Mouse (Mus musculus) cerebellum, postnatal 25 days (tissue): Measurements from ENCODE around the gene Xylt1.
A peak's percentile ranks its signal among the peaks of the same experiment; 100 is the strongest.

ENCODE experiments used
- DNase-seq, 2 experiments: peaks; one replicate each; pipeline ENCODE4 v3.0.0; 2021; ENCODE audit warnings: mixed read lengths in 2 of 2

Gene Xylt1

DNA sequence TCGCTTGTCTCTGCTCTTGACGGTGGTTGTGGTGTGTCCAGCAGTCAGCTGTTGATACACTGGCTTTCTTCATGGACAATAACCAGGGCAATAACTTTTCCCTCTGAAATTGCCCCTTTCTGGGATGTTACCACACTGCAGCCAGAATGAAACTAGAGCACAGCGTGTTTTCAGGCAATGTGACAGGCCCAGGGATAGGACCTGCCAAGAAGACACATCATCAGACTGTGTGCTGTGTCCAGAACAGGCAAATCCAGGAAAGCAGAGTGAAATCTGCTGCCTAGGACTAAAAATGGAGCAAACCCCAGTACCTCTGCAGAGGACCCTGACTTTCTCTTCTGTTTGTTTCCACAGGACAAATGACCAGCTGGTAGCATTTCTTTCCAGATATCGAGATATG is 240.8 kb downstream of the Xylt1 start:
- peak in 1 of 2 experiments; percentile 11 for DNase-seq

DNA sequence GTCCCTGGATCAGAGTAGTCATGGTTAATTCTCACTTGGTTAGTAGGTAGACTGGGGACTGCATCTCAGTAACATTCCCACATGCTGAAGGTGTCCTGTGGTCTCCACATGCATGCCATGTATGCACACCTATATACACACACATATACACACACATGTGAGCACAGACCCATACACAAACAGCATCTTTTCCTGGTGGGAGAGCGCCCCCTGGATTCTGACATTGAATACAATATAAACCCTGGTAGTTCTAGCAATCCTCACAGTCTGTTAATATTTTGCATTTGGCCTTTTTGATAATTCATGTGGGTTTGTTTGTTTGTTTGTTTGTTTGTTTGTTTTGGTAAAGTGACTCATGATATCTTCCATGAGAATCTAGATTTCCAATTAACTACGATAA is 242.0 kb downstream of the Xylt1 start:
- peak in 1 of 2 experiments; percentile 25 for DNase-seq

DNA sequence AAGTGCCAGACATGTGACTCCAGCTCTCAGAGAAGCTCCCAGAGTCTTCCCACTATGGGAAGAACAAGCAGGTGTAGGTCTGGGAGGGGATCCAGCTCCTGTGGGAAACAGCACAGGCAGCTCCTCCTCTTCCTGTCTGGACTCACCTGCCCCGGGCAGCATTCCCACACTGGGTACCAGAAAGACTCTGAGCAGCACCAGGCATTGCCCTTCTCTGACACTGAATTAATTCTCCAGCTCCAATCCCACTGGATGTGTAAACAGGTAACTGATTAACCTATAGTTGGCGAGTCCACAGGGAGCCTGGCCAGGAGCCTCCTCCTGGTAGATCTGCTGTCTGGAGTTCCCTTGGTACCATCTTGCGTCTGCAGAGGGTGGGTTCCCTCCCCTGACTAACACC is 248.0 kb downstream of the Xylt1 start:
- peak; percentile 16 to 36 for DNase-seq

DNA sequence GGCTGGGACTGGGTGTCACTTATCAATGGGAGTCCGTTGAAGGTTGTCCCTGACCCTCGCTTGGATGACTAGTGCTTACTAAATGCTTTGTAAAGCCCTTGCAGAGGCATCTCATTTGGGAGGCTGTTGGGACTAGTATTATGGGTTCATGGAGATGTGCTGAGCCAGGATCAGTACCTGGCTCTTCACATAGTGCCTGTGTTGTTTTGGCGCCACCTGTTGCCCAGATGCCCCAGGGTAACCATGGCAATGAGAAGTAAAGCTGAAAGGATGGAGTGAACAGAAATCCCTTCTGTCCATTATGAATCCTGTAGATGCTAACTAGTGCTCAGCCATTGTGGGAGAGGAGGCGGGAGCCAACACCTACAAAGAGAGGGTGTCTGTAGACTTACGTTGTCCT is 249.9 kb downstream of the Xylt1 start:
- DNase-seq = peak in 1 of 2 experiments; percentile 15

DNA sequence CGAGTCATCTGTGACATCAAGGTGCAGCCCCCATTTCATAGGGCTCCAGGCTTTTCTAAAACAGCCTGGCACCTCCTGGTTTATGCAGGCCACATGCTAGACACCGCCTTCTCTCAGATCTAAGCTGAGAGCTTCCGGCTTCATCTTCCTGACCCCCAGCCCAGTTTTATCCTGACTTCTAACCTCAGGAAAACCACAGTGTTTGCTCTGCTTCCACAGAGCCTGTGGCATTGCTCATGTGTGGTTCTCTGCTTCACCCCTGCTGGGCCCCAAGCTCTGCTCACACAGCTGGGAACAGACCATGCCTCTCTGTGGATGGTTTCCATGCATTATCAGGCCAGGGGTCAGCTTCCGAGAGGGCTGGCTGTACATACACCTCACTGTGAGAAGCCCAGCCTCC is 254.8 kb downstream of the Xylt1 start:
- DNase-seq = no peak

DNA sequence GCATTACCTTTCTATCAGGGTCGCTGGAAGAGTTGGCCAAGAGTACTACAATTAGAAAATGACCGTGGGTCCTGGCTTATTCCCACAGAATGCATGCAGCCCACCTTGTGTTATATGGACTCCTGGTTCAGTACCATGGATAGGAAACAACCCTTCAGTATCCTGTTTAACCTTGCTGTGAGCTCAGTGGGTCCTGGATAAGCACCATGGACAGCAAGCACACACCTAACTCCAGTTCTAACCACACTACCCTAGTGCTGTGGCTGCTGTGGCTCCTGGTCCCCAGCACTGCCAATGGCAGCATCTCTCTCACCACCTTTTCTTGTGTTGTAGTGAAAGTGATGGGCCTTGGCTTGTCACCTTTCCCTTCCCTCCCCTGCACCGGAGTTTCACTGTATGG is 255.9 kb downstream of the Xylt1 start:
- DNase-seq = no peak

DNA sequence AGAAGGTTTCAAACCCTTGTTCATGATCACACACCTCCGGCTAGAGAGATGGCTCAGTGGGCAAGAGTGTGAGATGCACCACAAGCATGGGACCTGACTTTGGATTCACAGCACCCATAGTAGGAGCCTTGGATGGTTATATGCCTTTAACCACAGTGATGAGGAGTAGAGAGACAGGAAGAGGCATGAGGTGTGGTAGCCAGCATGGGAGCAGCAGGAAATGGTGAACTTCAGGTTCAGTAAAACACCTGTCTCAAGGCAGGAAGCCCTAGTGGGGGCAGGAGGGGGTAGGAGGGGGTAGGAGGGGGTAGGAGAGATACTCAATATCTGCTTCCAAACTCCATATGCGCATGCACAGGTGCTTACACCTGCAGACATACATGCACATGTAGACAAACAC is 257.2 kb downstream of the Xylt1 start:
- no peak for DNase-seq

DNA sequence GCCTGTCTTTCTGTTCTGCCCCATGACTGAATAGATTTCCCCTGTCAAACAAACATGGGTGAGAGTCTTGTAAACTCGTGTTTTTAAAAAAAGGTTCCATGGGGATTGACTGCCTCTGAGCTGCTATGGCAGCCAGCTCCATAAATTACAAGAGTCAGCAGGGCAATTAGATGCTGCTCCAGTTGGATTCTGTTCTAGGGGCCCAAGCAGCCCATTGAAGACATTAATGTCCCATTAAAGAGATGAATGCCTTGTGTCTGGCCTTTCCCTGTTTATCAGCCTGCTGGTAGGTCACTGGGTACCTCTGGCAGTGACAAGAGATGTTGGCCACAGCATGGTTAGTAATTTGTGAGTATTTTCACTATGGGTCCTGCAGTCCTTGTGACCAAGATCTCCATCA is 271.9 kb downstream of the Xylt1 start:
- DNase-seq = no peak

DNA sequence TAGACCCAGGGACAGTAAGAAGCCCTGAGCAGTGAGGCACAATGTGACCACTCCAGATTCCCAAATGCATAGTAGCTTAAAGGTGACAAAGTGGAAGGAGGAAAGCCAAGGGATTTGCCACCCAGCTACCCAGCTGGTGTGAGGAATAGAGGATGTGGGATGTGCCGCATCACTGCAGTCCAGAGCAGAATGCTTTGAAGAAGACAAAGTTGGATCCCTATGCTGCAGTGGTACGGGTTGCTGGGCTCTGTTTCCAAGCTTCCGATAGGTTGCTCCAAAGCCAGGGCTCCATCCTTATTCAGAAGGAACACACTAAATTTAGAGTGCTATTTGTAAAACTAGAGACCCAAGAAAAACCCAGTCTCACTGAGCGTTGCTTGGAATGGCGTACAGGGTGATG is 275.0 kb downstream of the Xylt1 start:
- DNase-seq = no peak

DNA sequence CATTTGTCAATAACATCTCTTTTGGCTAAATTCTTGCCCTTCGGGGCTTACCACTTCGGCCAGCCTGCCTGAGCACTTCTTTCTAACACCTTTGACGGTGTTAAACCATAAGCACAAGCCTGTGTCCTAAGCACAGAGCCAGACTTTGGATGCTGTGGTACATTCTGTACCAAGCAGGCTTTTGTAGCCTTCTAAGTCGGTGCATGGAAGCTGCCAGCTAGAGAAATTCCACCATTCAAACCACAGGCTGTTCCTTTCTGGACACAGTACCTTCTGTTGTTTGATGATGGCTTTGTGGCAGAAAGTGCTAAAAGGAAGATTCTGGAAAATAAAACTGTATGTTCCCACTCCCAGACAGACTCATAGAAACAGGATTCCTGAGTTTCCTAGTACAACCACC is 277.4 kb downstream of the Xylt1 start:
- DNase-seq = no peak

DNA sequence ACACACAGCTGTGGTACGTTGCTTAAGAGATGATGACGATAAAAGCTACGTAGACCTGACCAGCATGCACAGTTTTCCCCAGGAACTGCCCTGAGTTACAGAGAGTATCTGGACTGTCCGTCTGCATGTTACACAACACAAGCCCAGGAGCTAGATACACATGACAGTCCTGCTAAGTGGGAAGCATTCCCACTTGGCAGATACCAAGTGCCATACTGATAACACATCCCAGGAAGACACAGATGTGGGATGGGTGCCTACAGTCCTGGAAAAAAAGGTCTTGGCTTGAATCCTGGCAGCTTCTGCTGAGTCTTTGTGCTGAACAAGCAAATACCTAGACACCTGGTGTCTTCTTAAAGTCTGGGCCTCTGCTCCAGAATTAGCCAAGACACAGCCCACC is 278.0 kb downstream of the Xylt1 start:
- DNase-seq = peak in 1 of 2 experiments; percentile 15

DNA sequence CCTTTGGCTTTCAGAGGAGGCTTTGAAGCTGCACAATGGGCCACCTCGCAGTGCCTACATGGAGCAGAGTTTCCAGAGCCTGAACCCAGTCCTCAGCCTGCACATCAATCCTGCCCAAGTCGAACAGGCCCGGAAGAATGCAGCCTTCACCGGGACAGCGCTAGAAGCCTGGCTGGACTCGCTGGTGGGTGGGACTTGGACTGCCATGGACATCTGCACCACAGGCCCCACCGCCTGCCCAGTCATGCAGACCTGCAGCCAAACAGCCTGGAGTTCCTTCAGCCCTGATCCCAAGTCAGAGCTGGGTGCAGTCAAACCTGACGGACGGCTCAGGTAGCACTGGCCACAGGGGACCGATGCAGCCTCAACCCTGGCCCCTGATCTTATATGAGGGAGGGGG is 286.5 kb downstream of the Xylt1 start:
- DNase-seq = peak; percentile 17 to 40

DNA sequence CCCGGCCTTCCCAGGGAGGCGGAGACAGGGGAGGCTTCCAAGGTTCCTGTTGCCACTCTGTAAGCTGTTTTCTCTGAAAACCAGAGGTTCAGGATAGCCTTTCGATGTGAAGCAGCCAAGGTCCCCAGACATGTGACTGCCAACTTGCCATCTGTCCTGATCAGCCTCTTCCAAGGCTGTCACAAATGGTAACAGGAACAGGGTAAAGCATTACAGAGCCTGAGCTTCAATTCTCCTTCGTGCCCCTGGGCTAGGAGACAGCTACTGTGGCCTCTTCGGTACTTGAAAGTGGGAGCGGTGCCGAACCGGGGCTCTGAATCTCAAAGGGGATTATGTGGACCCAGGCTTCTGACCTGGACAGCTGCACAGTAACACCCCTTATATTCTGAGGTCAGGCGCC is 287.4 kb downstream of the Xylt1 start:
- no peak for DNase-seq

DNA sequence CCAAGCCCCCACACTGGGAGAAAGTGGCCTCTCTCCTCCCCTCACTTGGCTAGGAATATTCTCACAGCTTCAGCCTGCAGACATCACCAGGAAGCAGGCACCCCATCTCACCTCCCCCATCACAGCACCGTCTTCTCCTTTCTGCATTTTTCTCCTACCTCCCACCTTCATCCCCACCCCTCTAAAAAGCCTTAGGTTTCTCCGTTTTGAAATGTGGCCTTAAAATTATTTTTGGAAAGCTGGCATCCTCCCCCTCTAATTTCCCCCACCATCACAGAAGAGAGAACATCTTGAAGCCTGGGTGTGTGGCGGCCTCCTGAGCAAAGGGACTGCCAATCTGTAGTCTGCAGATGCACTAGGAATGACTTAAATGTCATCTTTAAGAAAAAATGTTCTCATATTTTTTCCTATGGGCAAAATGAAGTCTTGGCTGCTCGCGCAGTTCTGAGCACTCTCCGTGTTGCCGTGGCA is 291.4 kb downstream of the Xylt1 start:
- no peak for DNase-seq

DNA sequence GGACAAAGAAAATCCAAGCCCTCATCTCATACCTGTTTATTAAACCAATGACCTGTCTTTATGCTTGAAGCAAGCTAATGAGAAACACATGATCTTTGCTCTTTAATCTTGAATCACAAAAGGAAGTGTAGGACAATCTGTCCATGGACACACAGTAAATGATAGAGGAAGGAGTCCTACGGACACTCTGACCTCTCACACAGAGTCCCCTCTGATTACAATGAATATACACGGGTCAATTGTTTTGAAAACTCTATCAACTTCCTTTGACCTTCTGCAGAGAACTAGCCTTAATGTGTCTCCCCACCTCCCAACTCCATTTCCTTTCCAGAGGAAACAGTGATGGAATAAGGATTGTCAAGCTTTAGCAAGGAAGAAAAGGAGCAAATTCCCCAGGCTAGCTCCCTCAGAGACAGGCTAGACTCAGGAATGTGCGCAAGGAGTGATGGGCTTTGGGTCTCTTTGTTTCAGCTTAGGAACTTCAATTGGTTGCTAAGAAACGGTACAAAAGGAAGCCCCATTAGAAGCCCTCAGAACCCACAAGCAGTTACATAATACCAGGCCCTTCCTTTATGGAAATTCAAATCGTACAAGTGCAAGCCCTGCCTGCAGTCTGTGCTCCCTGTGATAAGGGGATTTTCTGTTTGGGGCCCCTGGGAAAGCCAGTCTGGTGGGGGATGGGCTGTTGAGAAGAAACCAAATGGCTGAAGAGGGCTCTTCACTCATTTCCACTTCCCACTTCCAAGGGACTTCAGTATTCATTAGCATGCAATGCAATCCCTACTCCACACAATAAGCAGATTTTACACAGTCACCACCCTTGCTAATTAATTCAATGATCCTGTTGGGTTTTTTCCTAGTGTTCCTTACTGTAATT is 305.6 kb downstream of the Xylt1 start:
- DNase-seq = no peak

DNA sequence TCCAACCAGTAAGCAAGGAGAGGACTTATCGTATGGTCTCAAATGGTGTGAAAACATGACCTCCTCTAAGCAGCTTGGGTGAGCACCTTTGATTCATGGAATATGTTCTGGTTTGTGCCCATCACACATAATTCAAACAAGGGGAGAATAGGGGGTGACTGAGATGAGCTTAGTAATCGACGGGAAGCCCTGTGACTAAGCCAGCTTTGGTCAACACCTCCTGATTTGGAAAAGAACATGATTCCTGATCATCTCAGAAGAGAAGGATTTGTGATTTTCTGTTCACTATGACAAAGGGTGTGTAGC is 306.2 kb downstream of the Xylt1 start:
- no peak for DNase-seq

DNA sequence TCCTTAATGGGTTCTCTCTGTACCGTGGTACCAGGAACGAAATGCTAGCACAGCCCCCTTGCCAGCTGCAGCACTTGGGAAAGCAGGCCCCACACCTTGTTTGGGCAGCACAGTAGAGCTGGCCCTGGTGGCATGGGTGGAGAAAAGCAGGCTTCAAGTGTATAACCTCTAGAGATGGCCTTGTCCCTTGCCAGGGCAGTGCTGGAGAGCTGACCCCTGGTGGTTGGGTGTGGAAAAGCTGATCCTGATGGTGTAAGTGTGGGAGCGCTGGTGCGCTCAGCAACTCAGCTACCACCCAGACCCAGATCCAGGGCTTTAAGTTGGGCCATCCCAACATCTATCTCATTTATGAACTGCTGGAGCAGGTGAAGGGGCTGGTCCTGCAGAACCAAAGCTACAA is 314.8 kb downstream of the Xylt1 start:
- DNase-seq = no peak

DNA sequence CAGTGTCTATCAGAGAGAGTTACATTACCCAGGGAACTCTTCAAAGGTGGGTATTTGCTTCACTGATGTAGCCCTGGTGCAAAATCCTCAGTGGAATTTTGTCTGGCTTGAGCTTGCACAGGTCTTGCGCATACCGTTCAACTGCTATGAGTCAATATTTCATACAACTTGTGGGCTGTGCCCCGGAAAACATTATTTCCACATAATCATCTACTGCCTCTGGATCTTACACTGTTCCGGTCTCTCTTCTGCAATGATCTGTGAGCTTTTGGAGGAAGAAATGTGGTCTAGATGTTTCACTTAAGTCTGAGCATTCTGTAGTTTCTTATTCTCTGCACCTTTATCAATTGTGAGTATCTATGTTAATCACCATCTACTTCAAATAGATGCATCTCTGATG is 316.9 kb downstream of the Xylt1 start:
- no peak for DNase-seq

DNA sequence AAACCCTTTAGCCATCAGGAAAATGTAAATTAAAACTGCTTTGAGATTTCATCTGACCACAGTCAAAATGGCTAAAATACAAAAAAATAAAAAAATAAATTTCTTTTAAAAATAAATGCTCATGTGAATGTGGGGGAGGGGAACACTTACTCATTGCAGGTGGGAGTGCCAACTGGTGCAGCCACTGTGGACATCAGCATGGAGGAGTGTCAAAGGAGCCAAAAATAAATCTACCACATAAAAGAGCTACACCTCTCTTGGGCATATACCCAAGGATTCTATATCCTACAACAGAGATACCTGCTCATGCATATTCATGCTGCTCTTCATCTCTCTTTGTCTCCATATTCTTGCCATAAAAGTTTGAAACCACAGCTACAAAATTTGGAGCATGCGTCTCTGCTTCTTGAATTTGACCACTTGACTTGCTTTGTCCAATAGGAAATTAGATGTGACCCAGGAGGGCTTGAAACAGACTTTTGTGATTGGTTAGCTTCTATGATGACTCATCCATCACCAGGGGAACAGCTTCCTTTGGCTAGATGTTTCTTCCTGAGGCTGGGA is 317.9 kb downstream of the Xylt1 start:
- no peak for DNase-seq

DNA sequence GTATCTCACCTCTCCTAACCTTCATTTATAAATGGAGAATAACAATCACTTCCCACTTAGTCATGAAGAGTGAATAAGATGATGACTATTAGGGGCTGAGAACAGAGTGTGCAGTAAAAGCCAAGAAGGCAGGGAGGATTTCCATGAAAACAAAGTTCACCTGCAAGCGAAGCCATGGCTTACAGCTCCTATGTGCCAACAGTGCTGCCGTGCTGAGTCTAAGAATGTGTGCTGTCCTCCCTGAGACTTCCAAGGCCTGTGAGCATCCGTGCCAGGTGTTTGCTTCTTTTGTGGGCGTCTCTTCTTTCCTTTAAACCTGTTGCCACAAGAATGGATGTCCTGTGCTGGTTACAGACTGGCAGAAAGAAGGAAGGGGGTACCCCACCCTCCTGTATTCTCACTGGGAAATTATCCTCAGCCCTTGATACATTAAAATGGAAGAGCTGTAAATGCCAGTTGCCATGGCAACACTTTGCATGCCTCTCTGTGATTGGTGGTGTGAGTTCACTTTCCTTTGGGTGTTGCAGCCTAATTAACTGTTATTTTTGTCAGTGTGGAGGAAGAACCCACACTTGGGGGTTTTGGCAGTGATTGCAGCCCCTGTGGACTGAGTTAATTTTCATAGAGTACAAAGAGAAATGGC is 318.7 kb downstream of the Xylt1 start:
- no peak for DNase-seq

DNA sequence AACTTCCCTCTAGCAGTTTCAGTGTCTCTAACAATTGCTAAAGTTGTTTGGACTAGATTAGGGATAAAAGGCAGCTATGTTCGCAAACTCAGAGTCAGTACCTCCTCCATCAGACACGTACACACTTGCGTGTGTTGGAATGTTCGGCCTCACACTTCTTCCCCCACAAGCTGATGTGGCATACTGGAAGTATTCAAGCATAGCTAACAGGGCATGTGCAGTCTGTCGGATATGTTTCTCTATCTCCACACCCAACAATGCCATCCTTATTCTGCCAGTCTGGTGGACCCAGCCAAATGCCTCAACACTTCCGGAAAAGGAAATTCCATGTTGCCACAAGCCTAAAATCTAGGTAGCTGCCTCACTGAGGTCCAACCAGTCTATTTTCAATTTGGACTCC is 319.3 kb downstream of the Xylt1 start:
- no peak for DNase-seq

DNA sequence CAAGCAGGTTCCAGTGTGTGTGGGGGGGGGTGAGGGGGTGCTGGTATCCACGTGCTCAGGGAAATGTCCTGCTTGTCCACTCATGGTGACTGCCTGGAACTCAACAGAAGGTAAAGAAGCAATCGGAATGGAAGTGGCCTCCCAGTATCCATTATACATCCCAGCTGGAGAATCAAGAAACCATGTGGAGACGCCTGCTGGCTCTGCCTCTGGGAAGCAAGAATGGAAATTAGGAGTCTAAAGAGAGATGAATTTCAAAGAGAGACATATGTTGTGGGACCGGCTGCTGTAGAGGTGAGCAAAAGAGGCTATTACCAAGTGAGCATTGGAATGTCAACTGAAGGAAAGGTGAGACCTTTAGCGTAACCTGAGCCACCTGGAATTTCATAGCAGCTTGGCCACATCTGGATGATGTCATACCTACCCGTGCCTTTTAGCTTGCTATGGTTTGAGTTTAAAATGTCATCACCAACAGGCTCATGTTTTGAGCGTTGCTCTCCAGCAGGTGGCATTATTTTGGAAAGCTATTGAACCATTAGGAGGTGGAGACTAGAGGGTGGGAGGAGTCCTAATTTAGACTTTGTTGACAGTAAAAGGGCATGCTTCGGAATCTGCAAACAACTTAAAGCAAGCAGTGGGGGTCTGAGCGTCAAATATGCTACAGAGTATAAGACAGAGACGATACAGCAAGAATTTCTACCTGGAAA is 329.3 kb downstream of the Xylt1 start:
- DNase-seq = no peak

DNA sequence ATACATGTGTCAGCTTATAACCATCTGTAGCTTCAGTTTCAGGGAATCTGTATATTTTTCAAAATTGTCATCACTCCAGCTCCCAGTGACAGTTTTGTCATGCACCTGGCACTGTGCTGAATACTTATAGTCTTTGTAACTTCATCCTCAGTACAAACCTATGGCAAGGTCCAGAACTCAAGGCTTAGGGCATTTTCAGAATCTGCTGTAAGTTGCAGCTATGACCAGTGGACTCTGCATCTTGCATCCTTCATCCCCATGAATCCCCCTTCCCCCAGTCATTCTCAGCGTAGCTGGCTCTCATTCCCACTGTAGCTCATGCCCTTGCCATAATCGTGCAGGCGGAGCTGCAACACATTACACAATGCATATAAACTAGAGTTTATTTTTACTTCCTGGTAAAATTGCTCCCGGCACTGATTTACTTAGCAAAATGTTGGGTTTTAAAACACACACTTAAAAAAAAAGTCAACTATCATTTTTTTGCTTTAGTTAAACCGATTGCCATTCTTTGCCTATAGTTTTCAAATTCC is 336.2 kb downstream of the Xylt1 start:
- DNase-seq = no peak
